Mouse (Mus musculus) CH12.LX (cell line): Measurements from ENCODE around the gene Blcap. TPM values are rescaled to one million over a fixed set of nuclear protein-coding genes. Genes with fewer than 3 reads are reported as not detected.

Experiments
- DNase-seq: peaks from one replicate; pipeline ENCODE4 v3.0.0-alpha.2; 2013; ENCODE audit errors: extremely low read depth
- H3K27ac ChIP-seq: 2 replicates; pipeline ENCODE4 v1.5.1; 2012; ENCODE audit warnings: low read depth, mild to moderate bottlenecking, control low read depth, moderate library complexity; ENCODE audit not compliant: insufficient read depth
- H3K27me3 ChIP-seq: replicated peaks from 2 replicates; pipeline ENCODE3; 2012; ENCODE audit warnings: inconsistent platforms
- H3K36me3 ChIP-seq, 2 experiments: replicated peaks in 1 of 2; 2 replicates each; pipeline versions ENCODE3 to v1.6.1; 2012; ENCODE audit warnings: inconsistent platforms in 1 of 2, low read length in 1 of 2, mild to moderate bottlenecking in 1 of 2, mixed read lengths in 1 of 2, moderate library complexity in 1 of 2; ENCODE audit not compliant: control insufficient read depth in 1 of 2, insufficient read depth in 1 of 2
- H3K4me1 ChIP-seq, 2 experiments: 2 replicates each; pipeline ENCODE4 v1.6.1; 2012; ENCODE audit warnings: inconsistent platforms in 1 of 2, moderate library complexity in 1 of 2; ENCODE audit not compliant: insufficient read depth in 2 of 2, control insufficient read depth in 1 of 2
- H3K4me2 ChIP-seq: 2 replicates; pipeline ENCODE4 v1.6.1; 2012; ENCODE audit warnings: low read depth, mild to moderate bottlenecking, control low read depth; ENCODE audit not compliant: poor library complexity, insufficient read depth, severe bottlenecking
- H3K4me3 ChIP-seq, 3 experiments: fragments of 150-350 bp in 1 of 3; sonication (generic) in 1 of 3; replicated peaks in 1 of 3; 2 replicates each; pipeline versions ENCODE3 to v1.5.1; 2011 to 2012; ENCODE audit warnings: low read depth in 2 of 3, low read length in 2 of 3, mild to moderate bottlenecking in 2 of 3, moderate library complexity in 2 of 3, control low read depth in 1 of 3, improper control_type of control experiment in 1 of 3, inconsistent platforms in 1 of 3, mixed read lengths in 1 of 3; ENCODE audit not compliant: poor library complexity in 1 of 3
- H3K79me2 ChIP-seq: replicated peaks from 2 replicates; pipeline ENCODE4 v1.6.1; 2012; ENCODE audit warnings: mild to moderate bottlenecking, moderate library complexity; ENCODE audit not compliant: control insufficient read depth, poor library complexity, insufficient read depth, severe bottlenecking; ENCODE audit errors: extremely low read depth
- H3K9ac ChIP-seq: 2 replicates; pipeline ENCODE4 v1.6.1; 2012; ENCODE audit warnings: low read depth, mild to moderate bottlenecking, control low read depth, moderate library complexity; ENCODE audit not compliant: insufficient read depth
- H3K9me3 ChIP-seq: replicated peaks from 2 replicates; pipeline ENCODE3; 2012; ENCODE audit warnings: low read length, inconsistent platforms, mixed read lengths
- BHLHE40 ChIP-seq: IDR thresholded peaks from 2 replicates; pipeline ENCODE4 v1.6.1; 2011; ENCODE audit warnings: mild to moderate bottlenecking, low read depth, low read length, improper control_type of control experiment
- CHD2 ChIP-seq: IDR thresholded peaks from 2 replicates; pipeline ENCODE4 v1.6.1; 2011; ENCODE audit warnings: low read length, improper control_type of control experiment
- CTCF ChIP-seq, 2 experiments: IDR thresholded peaks in 1 of 2; conservative IDR thresholded peaks in 1 of 2; 2 replicates each; pipeline ENCODE4 v1.5.1; 2011 to 2012; ENCODE audit warnings: low read depth in 2 of 2, low read length in 2 of 2, improper control_type of control experiment in 1 of 2, inconsistent platforms in 1 of 2, mild to moderate bottlenecking in 1 of 2, moderate library complexity in 1 of 2
- ETS1 ChIP-seq: conservative IDR thresholded peaks from 2 replicates; pipeline ENCODE4 v1.6.1; 2012; ENCODE audit warnings: low read depth, mild to moderate bottlenecking, inconsistent platforms, low read length, improper control_type of control experiment, moderate library complexity
- HCFC1 ChIP-seq: IDR thresholded peaks from 2 replicates; pipeline ENCODE4 v1.6.1; 2012; ENCODE audit warnings: low read depth, mild to moderate bottlenecking, inconsistent platforms, low read length, improper control_type of control experiment
- JUN ChIP-seq: IDR thresholded peaks from 2 replicates; pipeline ENCODE4 v1.6.1; 2011; ENCODE audit warnings: low read depth, mild to moderate bottlenecking, low read length, improper control_type of control experiment, moderate library complexity; ENCODE audit not compliant: insufficient read depth
- JUND ChIP-seq: conservative IDR thresholded peaks from 2 replicates; pipeline ENCODE4 v1.6.1; 2011; ENCODE audit warnings: low read depth, low read length, improper control_type of control experiment
- KAT2A ChIP-seq: IDR thresholded peaks from 2 replicates; pipeline ENCODE4 v1.6.1; 2012; ENCODE audit warnings: low read length, improper control_type of control experiment, inconsistent platforms; ENCODE audit not compliant: insufficient replicate concordance
- MAFK ChIP-seq: IDR thresholded peaks from 2 replicates; pipeline ENCODE4 v1.6.1; 2011; ENCODE audit warnings: low read length, improper control_type of control experiment; ENCODE audit not compliant: insufficient replicate concordance
- MYC ChIP-seq: IDR thresholded peaks from 2 replicates; pipeline ENCODE4 v1.6.1; 2011; ENCODE audit warnings: low read depth, mild to moderate bottlenecking, improper control_type of control experiment, low read length
- NELFE ChIP-seq: IDR thresholded peaks from 2 replicates; pipeline ENCODE4 v1.6.1; 2011; ENCODE audit warnings: low read depth, low read length, improper control_type of control experiment
- NRF1 ChIP-seq: IDR thresholded peaks from 2 replicates; pipeline ENCODE4 v1.6.1; 2014; ENCODE audit warnings: low read depth, mild to moderate bottlenecking, inconsistent platforms, low read length, improper control_type of control experiment, moderate library complexity
- POLR2A ChIP-seq: IDR thresholded peaks from 2 replicates; pipeline ENCODE4 v1.6.1; 2011; ENCODE audit warnings: low read depth, mild to moderate bottlenecking, improper control_type of control experiment, low read length
- POLR2AphosphoS2 ChIP-seq: IDR thresholded peaks from 2 replicates; pipeline ENCODE4 v1.6.1; 2011; ENCODE audit warnings: low read depth, low read length, improper control_type of control experiment
- RAD21 ChIP-seq: IDR thresholded peaks from 2 replicates; pipeline ENCODE4 v1.6.1; 2011; ENCODE audit warnings: low read depth, mild to moderate bottlenecking, low read length, improper control_type of control experiment, moderate library complexity
- RCOR1 ChIP-seq: conservative IDR thresholded peaks from 2 replicates; pipeline ENCODE4 v1.6.1; 2012; ENCODE audit warnings: low read depth, mild to moderate bottlenecking, inconsistent platforms, low read length, improper control_type of control experiment
- SMC3 ChIP-seq: IDR thresholded peaks from 2 replicates; pipeline ENCODE4 v1.6.1; 2011; ENCODE audit warnings: low read depth, low read length, improper control_type of control experiment
- USF2 ChIP-seq: conservative IDR thresholded peaks from 2 replicates; pipeline ENCODE4 v1.6.1; 2011; ENCODE audit warnings: low read depth, low read length, improper control_type of control experiment
- ZC3H11A ChIP-seq: IDR thresholded peaks from 2 replicates; pipeline ENCODE4 v1.6.1; 2012; ENCODE audit warnings: low read depth, mild to moderate bottlenecking, inconsistent platforms, low read length, improper control_type of control experiment
- ZNF384 ChIP-seq: IDR thresholded peaks from 2 replicates; pipeline ENCODE4 v1.6.1; 2012; ENCODE audit warnings: low read depth, low read length, improper control_type of control experiment, inconsistent platforms
- dilution Hi-C: fragments of 300-500 bp; cut with MboI; formaldehyde crosslinking; loops from 2 replicates; pipeline ENCODE4 v1.14.3; 2020; ENCODE audit warnings: low sequenced_read_pairs; ENCODE audit not compliant: extremely low pct_unique_long_range_greater_than_20kb, extremely low pct_ligation_motif_present
- in situ Hi-C: fragments of 300-500 bp; cut with MboI; formaldehyde crosslinking; loops from 3 replicates; pipeline ENCODE4 v1.14.3; 2019; ENCODE audit warnings: low sequenced_read_pairs, low pct_ligation_motif_present, low pct_unique_long_range_greater_than_20kb, mixed read lengths
- polyA plus RNA-seq: library from polyadenylated mRNA; unstranded; fragments of >175 nt; gene quantifications from 2 replicates; pipeline ENCODE4 v1.2.1, GENCODE M21; 2012; ENCODE audit warnings: low read depth; ENCODE audit not compliant: insufficient read length
- total RNA-seq, 2 experiments: library from RNA; depleted of rRNA; stranded (reverse); fragments of 300-350 nt in 1 of 2; fragments of >200 nt in 1 of 2; gene quantifications; 2 replicates each; pipeline ENCODE4 v1.2.3; 2012 to 2014

Blcap gene
- total and polyA plus RNA-seq, 3 experiments = 14.0 to 18.9 (median 16.0) TPM

DNA sequence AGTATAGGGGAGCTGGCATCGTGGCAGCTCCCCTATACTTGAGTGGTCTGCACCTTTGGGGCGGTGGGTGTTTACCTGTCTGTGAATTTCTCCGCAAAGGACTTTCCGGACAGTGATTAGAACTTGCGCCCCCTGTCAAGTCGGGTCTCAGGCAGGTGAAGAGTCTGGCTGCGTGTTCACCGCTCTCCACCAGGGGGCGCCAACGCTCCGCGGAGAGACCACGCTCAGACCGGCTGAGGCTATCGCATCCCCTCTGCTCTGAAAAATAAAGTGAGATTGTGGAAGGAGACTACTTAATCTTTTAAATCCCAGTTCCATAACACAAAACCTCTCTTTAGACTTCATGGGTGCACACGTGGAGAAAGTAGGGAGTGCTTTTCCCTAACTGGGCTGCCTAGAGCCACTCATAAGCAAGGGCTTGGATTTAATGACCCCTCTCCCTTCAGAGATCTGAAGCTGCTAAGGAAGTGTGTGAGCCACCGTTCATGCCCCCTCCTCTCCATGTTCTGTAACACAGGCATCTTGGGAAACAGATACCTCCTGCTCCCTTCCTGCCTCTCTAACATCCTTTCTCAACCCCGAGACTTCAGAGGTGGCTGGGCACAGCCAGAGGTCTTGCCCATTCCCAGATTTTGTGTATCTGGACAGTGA is 34.1 kb upstream of the Blcap start:
- H3K79me2 ChIP-seq = no peaks in the 10 kb centered on the region
- no peaks in the 10 kb centered on the region for H3K9me3 ChIP-seq
- dilution Hi-C loops (no loop called here), in situ Hi-C loops (no loop called here)
- no peak overlapping the region for H3K27ac ChIP-seq
- no peak overlapping the region for H3K9ac ChIP-seq
- no peaks in the 10 kb centered on the region for H3K36me3 ChIP-seq
- no peak overlapping the region for H3K4me3 ChIP-seq
- H3K4me1 ChIP-seq = peaks cover 14 to 39% of the 10 kb centered on the region in 2 experiments
- peak overlapping the region; percentile 12; the same call in 1 of the 2 replicates for H3K4me2 ChIP-seq
- TF ChIP-seq POLR2A (no peak), JUND (no peak), ZC3H11A (peak; percentile 18; the same call in 1 of the 2 replicates), RAD21 (peak; percentile 96), NRF1 (no peak), MYC (no peak), POLR2AphosphoS2 (no peak), CTCF (conservative IDR thresholded peaks at IDR 0.05 in 1 of 2, IDR thresholded peaks at IDR 0.05 in 1 of 2; ENCODE audit: low read depth in 2 of 2, low read length in 2 of 2) (peak; percentile 79 to 99), RCOR1 (no peak), NELFE (peak; percentile 17; the same call in 1 of the 2 replicates), SMC3 (peak; percentile 84), MAFK (no peak), ZNF384 (no peak), BHLHE40 (no peak)
- H3K27me3 ChIP-seq = peaks cover 33% of the 10 kb centered on the region
- peak; percentile 64 for DNase-seq

DNA sequence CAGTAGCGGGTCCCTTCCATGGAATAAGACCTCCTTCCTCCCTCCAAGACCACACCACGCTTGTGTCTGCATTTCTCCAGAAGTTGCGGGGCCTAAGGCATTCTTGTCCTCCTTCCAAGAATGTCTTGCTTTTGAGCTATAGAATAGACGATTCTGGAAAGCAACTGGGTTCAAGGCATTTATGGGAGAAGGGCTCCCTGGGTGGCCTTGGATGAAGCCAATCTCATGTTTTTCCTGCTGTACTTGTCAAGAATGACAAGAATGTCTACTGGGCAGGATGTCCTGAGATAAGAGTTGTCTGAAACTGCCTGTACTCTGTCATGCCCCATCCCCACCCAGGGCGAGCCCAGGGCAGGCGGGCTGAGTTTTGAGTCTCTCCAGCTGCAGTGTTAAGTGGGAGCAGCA is 30.4 kb upstream of the Blcap start:
- H3K4me3 ChIP-seq = no peak overlapping the region
- in situ Hi-C loops = no loop called here
- dilution Hi-C loops = no loop called here
- H3K79me2 ChIP-seq = peaks cover 5% of the 10 kb centered on the region; the same call in 1 of the 2 replicates
- peaks cover 29% of the 10 kb centered on the region for H3K27me3 ChIP-seq
- no peak for DNase-seq
- H3K27ac ChIP-seq = no peak overlapping the region
- no peak overlapping the region for H3K4me2 ChIP-seq
- H3K9ac ChIP-seq = no peak overlapping the region
- no peaks in the 10 kb centered on the region for H3K9me3 ChIP-seq
- TF ChIP-seq JUN (no peak), ETS1 (no peak), KAT2A (no peak), RCOR1 (no peak), HCFC1 (no peak), JUND (no peak), CHD2 (no peak), USF2 (no peak)
- no peaks in the 10 kb centered on the region for H3K36me3 ChIP-seq
- H3K4me1 ChIP-seq = peaks cover 7 to 26% of the 10 kb centered on the region in 2 experiments
